Comparison of ENCODE assay signal across 13 mouse cellular contexts in the genomic region with DNA sequence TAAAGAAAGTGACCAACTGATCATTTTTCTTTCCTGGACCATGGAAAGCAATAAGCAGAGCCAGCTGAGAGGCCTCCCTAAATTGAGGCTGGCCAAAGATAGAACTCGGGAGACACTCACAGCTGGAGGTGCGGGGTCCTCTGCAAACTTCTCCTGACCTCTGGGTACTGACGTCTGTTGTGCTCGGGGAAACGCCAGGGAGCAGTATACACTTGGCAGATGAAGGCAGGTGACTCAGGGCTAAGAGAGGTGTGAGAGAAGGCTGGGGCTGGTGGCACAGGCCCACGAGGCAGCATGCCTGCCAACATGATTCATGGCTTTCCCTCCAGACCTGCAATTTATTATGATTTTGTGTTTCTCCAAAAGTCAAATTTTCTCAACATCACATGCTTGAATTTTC.
DNase-seq lines count a peak whose midpoint lies in the region; ATAC-seq and TF ChIP-seq lines count a peak whose summit lies in the region.
"Had no signal": no experiment of that assay in that cellular context is flagged by ENCODE, and none has a peak within 500 bp of the region (broad histone marks: within the 10 kb centered on the region; RNA-seq: fewer than 3 reads in every experiment).

No protein-coding gene starts in this region.

- H3K27me3 ChIP-seq in small intestine, adult 2 months (ENCODE audit: control insufficient read depth, insufficient read depth, low read length) = no peaks in the 10 kb centered on the region
- H3K27me3 ChIP-seq: liver, embryonic 12.5 days; midbrain, embryonic 13.5 days; neural tube, embryonic 15.5 days had no signal

- H3K36me3 ChIP-seq in small intestine, adult 2 months (ENCODE audit: control insufficient read depth, insufficient read depth, low read length) = no peaks in the 10 kb centered on the region
- H3K36me3 ChIP-seq: forebrain, embryonic 10.5 days; liver, embryonic 12.5 days; midbrain, embryonic 13.5 days; neural tube, embryonic 15.5 days had no signal

- 37% methylated on average over 6 of the region's 6 CpGs for WGBS in small intestine, adult 2 months

- no peak overlapping the region for H3K4me3 ChIP-seq in small intestine, adult 2 months (ENCODE audit: low read depth, low read length)
- H3K4me3 ChIP-seq: forebrain, embryonic 10.5 days; liver, embryonic 12.5 days; midbrain, embryonic 13.5 days; neural tube, embryonic 15.5 days had no signal

- peaks cover 4% of the 10 kb centered on the region; the same call in 1 of the 2 replicates for H3K4me1 ChIP-seq in small intestine, adult 2 months (ENCODE audit: control insufficient read depth, insufficient read depth, insufficient read length, low read length)

- peak; percentile 64 for ATAC-seq in frontal cortex, adult (ENCODE audit: low TSS enrichment)
- no peak for ATAC-seq in megakaryocyte, adult 5-6 weeks (ENCODE audit: poor library complexity, severe bottlenecking)
- ATAC-seq: liver, embryonic 12.5 days; midbrain, embryonic 13.5 days had no signal

- TF ChIP-seq POLR2A in small intestine, adult 2 months (IDR thresholded peaks at IDR 0.05; ENCODE audit: low read depth, low read length) = no peak

- no peak for DNase-seq in frontal cortex, postnatal 25 days (ENCODE audit: low spot score in 2 of 2)
- peak; percentile 27 for DNase-seq in lung, postnatal 10 days
- DNase-seq in lung, postnatal 25 days (ENCODE audit: low spot score) = no peak
- DNase-seq in cerebellum, adult 9-11 months = peak; percentile 50
- no peak for DNase-seq in embryo, embryonic 10.5 days (ENCODE audit: low spot score)
- DNase-seq: kidney, adult 11 months had no signal

- TF ChIP-seq CTCF in small intestine, adult 2 months (IDR thresholded peaks at IDR 0.05; ENCODE audit: extremely low read depth, insufficient read length, insufficient replicate concordance, low read depth, low read length) = 0 out of 2 replicates have a peak, but pooled peaks have one; percentile 3

- H3K27ac ChIP-seq in small intestine, adult 2 months (ENCODE audit: insufficient read depth, low read depth, low read length) = no peak overlapping the region
- H3K27ac ChIP-seq: forebrain, embryonic 10.5 days; liver, embryonic 12.5 days; midbrain, embryonic 13.5 days; neural tube, embryonic 15.5 days had no signal

Comparison
In these comparisons a context has a peak if more than half of its experiments do, and no peak if none do; other contexts are left out.
1. DNase-seq: peak in lung, postnatal 10 days (single experiment) and cerebellum, adult 9-11 months (single experiment); none in frontal cortex, postnatal 25 days (0 of 2), lung, postnatal 25 days (single experiment) and embryo, embryonic 10.5 days (single experiment).